Mouse (Mus musculus) MEL (cell line): ENCODE measurements at regions not wholly inside any gene's neighbourhood (a gene's known extent, or its start where the extent isn't known, plus 50 kb on each side); places are given as distances from the start of the nearest gene placed in this dataset.

Experiments used
- DNase-seq: peaks from one replicate; pipeline ENCODE4 v3.0.0; 2011; ENCODE audit warnings: low read depth, low spot score
- H3K27ac ChIP-seq: 2 replicates; pipeline ENCODE4 v1.5.1; 2012; ENCODE audit warnings: low read depth, mild to moderate bottlenecking, control low read depth, low read length, moderate library complexity; ENCODE audit not compliant: control insufficient read depth
- H3K27me3 ChIP-seq, 2 experiments: fragments of 150-350 bp in 1 of 2; sonication (generic) in 1 of 2; 2 replicates each; pipeline ENCODE4 v1.6.1; 2012; ENCODE audit warnings: low read length in 2 of 2, mild to moderate bottlenecking in 2 of 2, improper control_type of control experiment in 1 of 2, moderate library complexity in 1 of 2; ENCODE audit not compliant: insufficient read depth in 2 of 2, control insufficient read depth in 1 of 2
- H3K36me3 ChIP-seq, 2 experiments: 2 replicates each; pipeline ENCODE4 v1.6.1; 2012 to 2014; ENCODE audit warnings: low read length in 2 of 2, improper control_type of control experiment in 1 of 2, inconsistent platforms in 1 of 2, mild to moderate bottlenecking in 1 of 2; ENCODE audit not compliant: insufficient read depth in 2 of 2, control insufficient read depth in 1 of 2
- H3K4me1 ChIP-seq, 2 experiments: fragments of 150-350 bp in 1 of 2; sonication (generic) in 1 of 2; 2 replicates each; pipeline ENCODE4 v1.6.1; 2012; ENCODE audit warnings: low read length in 2 of 2, improper control_type of control experiment in 1 of 2, mild to moderate bottlenecking in 1 of 2; ENCODE audit not compliant: insufficient read depth in 2 of 2, control insufficient read depth in 1 of 2
- H3K4me3 ChIP-seq, 2 experiments: fragments of 150-350 bp in 1 of 2; sonication (generic) in 1 of 2; 2 replicates each; pipeline ENCODE4 v1.5.1; 2012; ENCODE audit warnings: low read depth in 2 of 2, low read length in 2 of 2, mild to moderate bottlenecking in 2 of 2, moderate library complexity in 2 of 2, control low read depth in 1 of 2, improper control_type of control experiment in 1 of 2; ENCODE audit not compliant: control insufficient read depth in 1 of 2, insufficient read depth in 1 of 2
- H3K79me2 ChIP-seq: 2 replicates; pipeline ENCODE4 v1.6.1; 2012; ENCODE audit warnings: mild to moderate bottlenecking, low read length, moderate library complexity; ENCODE audit not compliant: control insufficient read depth, poor library complexity, insufficient read depth
- H3K9ac ChIP-seq: 2 replicates; pipeline ENCODE4 v1.6.1; 2012; ENCODE audit warnings: low read depth, mild to moderate bottlenecking, control low read depth, low read length, moderate library complexity; ENCODE audit not compliant: control insufficient read depth, poor library complexity, severe bottlenecking
- H3K9me3 ChIP-seq: fragments of 150-350 bp; sonication (generic); replicated peaks from 2 replicates; pipeline ENCODE4 v1.6.1; 2012; ENCODE audit warnings: mild to moderate bottlenecking, low read length, improper control_type of control experiment, moderate library complexity; ENCODE audit not compliant: insufficient read depth
- CHD1 ChIP-seq: IDR thresholded peaks from 2 replicates; pipeline ENCODE4 v1.6.1; 2012; ENCODE audit warnings: low read depth, mild to moderate bottlenecking, inconsistent platforms, low read length, improper control_type of control experiment
- CTCF ChIP-seq, 3 experiments: IDR thresholded peaks in 2 of 3; conservative IDR thresholded peaks in 1 of 3; 2 replicates each; pipeline ENCODE4 v1.5.1; 2011 to 2012; ENCODE audit warnings: low read length in 3 of 3, low read depth in 2 of 3, mild to moderate bottlenecking in 2 of 3, improper control_type of control experiment in 1 of 3, inconsistent platforms in 1 of 3, mixed read lengths in 1 of 3, moderate library complexity in 1 of 3; ENCODE audit not compliant: control insufficient read depth in 1 of 3, insufficient read depth in 1 of 3, poor library complexity in 1 of 3, severe bottlenecking in 1 of 3
- E2F4 ChIP-seq: IDR thresholded peaks from 2 replicates; pipeline ENCODE4 v1.6.1; 2011; ENCODE audit warnings: low read depth, low read length, improper control_type of control experiment, borderline replicate concordance
- GATA1 ChIP-seq: IDR thresholded peaks from 2 replicates; pipeline ENCODE4 v1.6.1; 2011; ENCODE audit warnings: low read depth, low read length, improper control_type of control experiment
- HCFC1 ChIP-seq: IDR thresholded peaks from 2 replicates; pipeline ENCODE4 v1.6.1; 2012; ENCODE audit warnings: low read depth, mild to moderate bottlenecking, inconsistent platforms, low read length, improper control_type of control experiment, moderate library complexity
- KAT2A ChIP-seq: conservative IDR thresholded peaks from 2 replicates; pipeline ENCODE4 v1.6.1; 2012; ENCODE audit warnings: low read depth, low read length, improper control_type of control experiment, inconsistent platforms
- POLR2A ChIP-seq, 2 experiments: IDR thresholded peaks; 2 replicates each; pipeline ENCODE4 v1.6.1; 2011 to 2012; ENCODE audit warnings: low read length in 2 of 2, mild to moderate bottlenecking in 2 of 2, control low read depth in 1 of 2, improper control_type of control experiment in 1 of 2, low read depth in 1 of 2, moderate library complexity in 1 of 2; ENCODE audit not compliant: control insufficient read depth in 1 of 2, insufficient read depth in 1 of 2, poor library complexity in 1 of 2
- RAD21 ChIP-seq: IDR thresholded peaks from 2 replicates; pipeline ENCODE4 v1.6.1; 2011; ENCODE audit warnings: mild to moderate bottlenecking, low read depth, low read length, improper control_type of control experiment
- SMC3 ChIP-seq: IDR thresholded peaks from 2 replicates; pipeline ENCODE4 v1.6.1; 2011; ENCODE audit warnings: low read depth, low read length, improper control_type of control experiment
- TAL1 ChIP-seq: IDR thresholded peaks from 2 replicates; pipeline ENCODE4 v1.6.1; 2012; ENCODE audit warnings: mild to moderate bottlenecking, inconsistent platforms, low read length, moderate library complexity, mixed read lengths
- TBP ChIP-seq: IDR thresholded peaks from 2 replicates; pipeline ENCODE4 v1.8.0; 2011; ENCODE audit warnings: low read depth, low read length, improper control_type of control experiment
- USF1 ChIP-seq: IDR thresholded peaks from 2 replicates; pipeline ENCODE4 v1.6.1; 2014; ENCODE audit warnings: low read depth, mild to moderate bottlenecking, inconsistent platforms, low read length, improper control_type of control experiment, moderate library complexity
- ZC3H11A ChIP-seq: IDR thresholded peaks from 2 replicates; pipeline ENCODE4 v1.6.1; 2012; ENCODE audit warnings: low read depth, mild to moderate bottlenecking, inconsistent platforms, low read length, improper control_type of control experiment
- ZMIZ1 ChIP-seq: IDR thresholded peaks from 2 replicates; pipeline ENCODE4 v1.6.1; 2012; ENCODE audit warnings: low read depth, mild to moderate bottlenecking, inconsistent platforms, low read length, improper control_type of control experiment, moderate library complexity
- ZNF384 ChIP-seq: IDR thresholded peaks from 2 replicates; pipeline ENCODE4 v1.6.1; 2012; ENCODE audit warnings: low read depth, mild to moderate bottlenecking, inconsistent platforms, low read length, improper control_type of control experiment

- Histone ChIP-seq H3K36me3 (no peaks in the 10 kb centered on the region), H3K9me3 (no peaks in the 10 kb centered on the region), H3K9ac (no peak overlapping the region), H3K27ac (no peak overlapping the region), H3K27me3 (no peaks in the 10 kb centered on the region), H3K4me3 (no peak overlapping the region), H3K79me2 (no peaks in the 10 kb centered on the region), H3K4me1 (no peaks in the 10 kb centered on the region)
- DNase-seq: no peak
- TF ChIP-seq E2F4 (no peak), GATA1 (no peak), TBP (no peak), POLR2A (IDR thresholded peaks at IDR 0.05; ENCODE audit: control insufficient read depth in 1 of 2, insufficient read depth in 1 of 2, low read depth in 1 of 2, low read length in 2 of 2, poor library complexity in 1 of 2) (no peak)
These were observed 217.1 kb upstream of the Tacr3 start for GRCm38 (mm10) chr3:134611516-134612297.

GRCm38 (mm10) chr3:134612298-134612616 is 216.6 kb upstream of the Tacr3 start:
- H3K36me3 ChIP-seq: no peaks in the 10 kb centered on the region
- no peaks in the 10 kb centered on the region for H3K9me3 ChIP-seq
- no peak for DNase-seq
- H3K4me1 ChIP-seq: no peaks in the 10 kb centered on the region
- no peak overlapping the region for H3K4me3 ChIP-seq
- no peak overlapping the region for H3K27ac ChIP-seq
- no peak for TF ChIP-seq TAL1
- no peak for TF ChIP-seq CHD1
- TF ChIP-seq, all 39 proteins: peak for 0
- Histone ChIP-seq H3K9ac (no peak overlapping the region), H3K79me2 (no peaks in the 10 kb centered on the region), H3K27me3 (no peaks in the 10 kb centered on the region)

- DNase-seq: peak; percentile 47
- no peak overlapping the region for H3K9ac ChIP-seq
- H3K36me3 ChIP-seq: no peaks in the 10 kb centered on the region
- TF ChIP-seq ZMIZ1 (no peak), CHD1 (no peak), KAT2A (no peak), RAD21 (peak; percentile 78), HCFC1 (no peak), ZNF384 (no peak), ZC3H11A (peak; percentile 31; the same call in 1 of the 2 replicates), USF1 (no peak), CTCF (IDR thresholded peaks at IDR 0.05 in 2 of 3, conservative IDR thresholded peaks at IDR 0.05 in 1 of 3; ENCODE audit: control insufficient read depth in 1 of 3, insufficient read depth in 1 of 3, low read depth in 2 of 3, low read length in 3 of 3, poor library complexity in 1 of 3, severe bottlenecking in 1 of 3) (peak; percentile 19 to 57 (median 55); a peak in 4 of 6 replicates), SMC3 (peak; percentile 64)
- TF ChIP-seq, all 39 proteins: peak for 4
- H3K79me2 ChIP-seq: no peaks in the 10 kb centered on the region
- no peaks in the 10 kb centered on the region for H3K9me3 ChIP-seq
- H3K27ac ChIP-seq: no peak overlapping the region
- H3K27me3 ChIP-seq: no peaks in the 10 kb centered on the region
- H3K4me1 ChIP-seq: no peaks in the 10 kb centered on the region
- peak overlapping the region; percentile 7 to 18; a peak in 1 of 4 replicates for H3K4me3 ChIP-seq
These were observed 199.4 kb upstream of the Tacr3 start for GRCm38 (mm10) chr3:134629166-134630134.
